Mouse (Mus musculus) MEL-GATA-1-ER (cell line): ENCODE results near the gene Exoc6b.

Experiments used
- DNase-seq: peaks from one replicate; pipeline ENCODE4 v3.0.0-alpha.2; 2012; ENCODE audit warnings: low read depth; ENCODE audit errors: extremely low read depth

Exoc6b gene

DNA sequence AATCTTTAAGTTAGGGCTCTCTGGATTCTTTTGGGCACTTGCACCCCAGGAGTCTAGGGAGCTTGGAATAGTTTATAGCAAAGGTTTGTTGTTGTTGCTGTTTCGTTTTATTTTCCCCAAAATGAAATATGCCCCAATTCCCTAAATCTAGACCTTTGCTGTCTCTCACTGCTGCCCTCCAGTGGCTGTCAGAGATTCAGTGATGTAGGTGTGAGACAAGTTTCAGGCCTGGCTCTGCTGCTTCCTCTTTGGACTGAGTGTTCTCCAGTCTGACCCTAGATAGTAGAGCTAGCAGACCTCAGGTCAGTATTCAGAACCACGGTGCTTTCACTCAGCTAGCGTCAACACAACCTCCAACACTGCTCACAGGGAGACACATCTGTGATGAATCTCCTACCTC lies 332.4 kb downstream of the Exoc6b start:
- peak; percentile 45 for DNase-seq

DNA sequence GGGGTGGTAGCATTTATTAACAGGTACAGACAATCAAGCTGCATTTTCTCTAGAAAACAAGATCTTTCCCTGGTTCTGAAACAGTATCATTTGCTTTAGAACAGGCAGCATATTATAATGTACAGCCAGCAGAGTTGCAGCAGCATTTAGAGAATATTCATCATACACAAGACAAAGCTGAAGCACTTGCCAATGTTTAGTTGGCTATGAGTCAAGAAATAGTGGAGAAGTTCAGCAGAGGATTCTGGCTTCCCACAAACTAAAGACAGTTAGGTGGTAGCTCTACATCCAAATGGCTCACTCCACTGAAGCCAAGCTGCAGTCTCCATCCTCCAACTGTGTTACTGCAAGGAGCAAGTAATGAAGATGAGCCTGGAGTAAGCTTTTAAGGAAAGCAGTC lies 342.4 kb downstream of the Exoc6b start:
- no peak for DNase-seq

DNA sequence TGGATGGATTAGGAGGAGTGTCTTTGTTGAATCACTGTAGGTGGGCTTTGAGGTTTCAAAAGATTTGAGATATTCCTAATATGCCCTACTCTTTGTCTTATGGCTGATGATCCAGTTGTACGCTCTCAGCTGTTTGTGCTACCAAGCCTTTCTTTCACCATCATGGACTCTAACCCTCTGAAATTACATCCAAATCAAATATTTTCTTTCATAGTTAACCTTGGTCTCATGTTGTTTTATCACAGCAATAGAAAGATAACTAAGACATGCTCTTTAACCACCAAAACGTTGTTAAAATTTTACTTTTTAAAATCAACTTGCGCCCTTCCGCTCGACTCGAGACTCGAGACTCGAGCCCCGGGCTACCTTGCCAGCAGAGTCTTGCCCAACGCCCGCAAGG lies 356.1 kb downstream of the Exoc6b start:
- no peak for DNase-seq

DNA sequence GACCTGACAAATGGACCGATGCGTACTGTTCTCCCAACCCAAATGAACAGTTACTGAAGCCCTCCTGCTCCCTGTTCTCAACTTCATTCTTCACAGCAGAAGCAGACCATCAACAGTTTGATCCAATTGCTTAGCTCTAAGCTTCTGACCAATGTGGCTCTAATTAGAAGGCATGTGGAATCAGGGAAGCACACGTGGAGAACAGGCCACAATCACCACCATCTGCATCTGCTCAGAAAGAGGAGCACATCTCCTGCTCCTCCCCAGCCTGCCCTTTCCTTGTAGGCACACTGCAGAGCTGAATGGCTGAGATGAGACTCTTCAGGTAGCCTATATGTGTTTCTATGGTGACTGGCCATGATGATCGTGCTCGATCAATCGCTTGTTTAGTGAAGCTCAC lies 358.5 kb downstream of the Exoc6b start:
- no peak for DNase-seq

GRCm38 (mm10) chr6:84708631-84709030 lies 360.7 kb downstream of the Exoc6b start:
- no peak for DNase-seq

- DNase-seq: no peak
Measured at GRCm38 (mm10) chr6:84699579-84699978, 369.7 kb downstream of the Exoc6b start.

- DNase-seq: no peak
Measured at GRCm38 (mm10) chr6:84698288-84698673, 371.0 kb downstream of the Exoc6b start.

GRCm38 (mm10) chr6:84697474-84698287 lies 371.6 kb downstream of the Exoc6b start:
- no peak for DNase-seq

- no peak for DNase-seq
Measured at GRCm38 (mm10) chr6:84693844-84694243, 375.5 kb downstream of the Exoc6b start.

DNA sequence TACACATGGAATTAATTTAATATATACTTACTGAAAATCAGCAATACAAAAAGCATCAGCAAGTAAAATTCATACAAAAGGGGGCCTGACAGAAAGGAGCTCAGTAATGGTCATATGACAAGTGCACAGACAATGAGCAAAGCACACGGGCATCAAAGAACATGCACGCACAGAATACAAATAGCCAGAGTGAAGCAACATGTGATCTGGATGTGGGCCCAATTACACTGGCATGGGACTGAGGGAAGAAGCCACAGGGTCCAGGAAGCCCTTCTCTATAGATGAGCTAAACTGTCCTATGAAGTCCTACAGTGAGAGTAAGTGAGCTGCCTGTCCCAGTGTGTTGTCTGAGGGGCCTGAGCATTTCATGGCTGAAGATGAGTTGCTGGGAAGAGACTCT lies 376.1 kb downstream of the Exoc6b start:
- no peak for DNase-seq

GRCm38 (mm10) chr6:84691907-84692306 lies 377.4 kb downstream of the Exoc6b start:
- DNase-seq: no peak

- no peak for DNase-seq
Measured at GRCm38 (mm10) chr6:84677770-84678169, 391.5 kb downstream of the Exoc6b start.

DNA sequence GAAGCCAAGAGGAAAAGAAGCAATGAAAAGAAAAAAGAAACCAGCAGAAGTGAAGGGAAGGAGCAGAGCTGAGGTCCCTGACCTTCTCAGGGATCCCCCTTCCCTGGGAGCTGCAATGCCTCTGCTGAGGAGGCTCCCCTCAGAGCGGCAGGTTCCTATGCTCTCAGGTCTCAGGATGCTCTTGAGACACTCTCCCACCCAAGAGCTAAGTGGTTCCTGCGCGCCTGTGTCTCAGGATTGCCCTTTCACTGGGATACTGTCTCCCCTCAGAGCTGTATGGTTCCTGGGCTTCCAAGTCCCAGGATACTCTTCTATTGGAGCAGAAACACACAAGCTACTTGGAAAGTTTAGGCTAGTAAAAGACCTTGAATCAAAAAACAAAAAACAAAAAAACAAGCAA lies 394.4 kb downstream of the Exoc6b start:
- no peak for DNase-seq

- DNase-seq: peak; percentile 27
Measured at GRCm38 (mm10) chr6:84674136-84674535, 395.2 kb downstream of the Exoc6b start.

- DNase-seq: peak; percentile 80
Measured at GRCm38 (mm10) chr6:84661451-84662112, 407.7 kb downstream of the Exoc6b start.

DNA sequence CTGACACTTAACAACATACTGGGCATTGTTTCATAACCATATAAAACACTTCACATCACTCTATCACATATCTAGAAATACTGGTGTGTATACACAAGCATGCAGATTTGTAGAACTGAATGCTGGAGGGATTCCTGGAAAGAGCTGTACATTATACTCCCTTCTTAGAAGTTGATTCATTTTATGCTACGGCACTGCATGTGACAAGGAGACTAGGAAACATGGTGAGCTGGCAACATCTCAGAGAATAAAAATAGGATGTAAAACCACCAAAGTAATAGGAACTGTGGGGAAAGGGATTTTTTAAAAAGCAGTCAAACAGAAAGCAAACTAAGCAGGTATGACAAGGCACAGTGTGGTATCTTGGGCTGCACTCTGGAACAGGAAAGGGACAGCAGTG lies 408.3 kb downstream of the Exoc6b start:
- DNase-seq: no peak

GRCm38 (mm10) chr6:84657091-84657490 lies 412.2 kb downstream of the Exoc6b start:
- no peak for DNase-seq

GRCm38 (mm10) chr6:84656680-84657079 lies 412.6 kb downstream of the Exoc6b start:
- no peak for DNase-seq

DNA sequence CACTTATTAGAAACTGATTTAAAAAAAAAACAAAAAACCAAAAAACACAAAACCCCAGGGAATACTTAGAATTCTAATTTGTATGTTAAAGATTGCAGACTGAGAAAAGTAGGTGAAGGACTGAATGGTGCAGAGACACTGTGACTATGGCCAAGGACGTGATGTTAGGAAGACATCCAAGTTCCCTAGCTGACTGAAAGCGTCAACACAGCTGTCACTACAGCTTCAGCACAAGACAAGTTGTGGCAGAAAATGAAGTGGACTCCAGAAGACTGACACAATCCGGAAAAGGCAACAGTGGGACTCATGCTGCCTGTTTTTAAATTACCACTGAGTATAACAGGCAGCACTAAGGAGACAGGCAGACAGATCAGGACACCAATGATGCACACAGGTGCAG lies 417.4 kb downstream of the Exoc6b start:
- DNase-seq: no peak

GRCm38 (mm10) chr6:84647197-84647596 lies 422.1 kb downstream of the Exoc6b start:
- no peak for DNase-seq

GRCm38 (mm10) chr6:84646696-84647095 lies 422.6 kb downstream of the Exoc6b start:
- DNase-seq: no peak

GRCm38 (mm10) chr6:84641062-84641431 lies 428.3 kb downstream of the Exoc6b start:
- DNase-seq: no peak
